Mouse (Mus musculus): Measurements from ENCODE around the gene Tgfbr3. TPM values are rescaled to one million over a fixed set of nuclear protein-coding genes. Genes with fewer than 3 reads are reported as not detected.

Tgfbr3 gene
- polyA plus RNA-seq, 1 experiment from 2014 or later: 3.4 TPM

DNA sequence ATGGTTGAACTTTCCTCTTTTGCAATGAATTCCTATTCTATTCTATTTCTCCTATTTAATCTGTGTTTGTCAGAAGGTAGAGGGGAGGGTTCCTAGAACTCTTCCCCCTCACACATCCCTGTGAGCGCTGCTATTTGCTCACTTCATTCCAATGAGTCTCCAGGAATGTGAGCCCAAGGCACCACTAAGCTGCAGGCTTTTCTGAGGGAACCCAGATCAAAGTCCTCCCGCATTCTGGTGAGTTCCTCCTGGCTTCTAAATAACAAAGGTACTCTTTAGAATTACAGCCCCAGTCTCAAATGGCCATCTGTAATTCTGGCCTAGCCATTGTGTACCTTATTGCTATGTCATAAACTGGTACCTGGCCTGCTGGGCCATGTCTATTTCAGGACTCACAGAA, 72.3 kb downstream of the Tgfbr3 start:
- Histone ChIP-seq H3K36me3 (no peaks in the 10 kb centered on the region), H3K9me3 (no peaks in the 10 kb centered on the region), H3K9ac (replicated peaks) (no peak overlapping the region), H3K4me2 (replicated peaks) (no peak overlapping the region), H3K27ac (no peak overlapping the region), H3K4me3 (replicated peaks) (no peak overlapping the region), H3K27me3 (no peaks in the 10 kb centered on the region), H3K4me1 (replicated peaks) (peaks cover 10% of the 10 kb centered on the region)
- no peak for ATAC-seq
- 48% methylated on average over 2 of the region's 2 CpGs for WGBS

DNA sequence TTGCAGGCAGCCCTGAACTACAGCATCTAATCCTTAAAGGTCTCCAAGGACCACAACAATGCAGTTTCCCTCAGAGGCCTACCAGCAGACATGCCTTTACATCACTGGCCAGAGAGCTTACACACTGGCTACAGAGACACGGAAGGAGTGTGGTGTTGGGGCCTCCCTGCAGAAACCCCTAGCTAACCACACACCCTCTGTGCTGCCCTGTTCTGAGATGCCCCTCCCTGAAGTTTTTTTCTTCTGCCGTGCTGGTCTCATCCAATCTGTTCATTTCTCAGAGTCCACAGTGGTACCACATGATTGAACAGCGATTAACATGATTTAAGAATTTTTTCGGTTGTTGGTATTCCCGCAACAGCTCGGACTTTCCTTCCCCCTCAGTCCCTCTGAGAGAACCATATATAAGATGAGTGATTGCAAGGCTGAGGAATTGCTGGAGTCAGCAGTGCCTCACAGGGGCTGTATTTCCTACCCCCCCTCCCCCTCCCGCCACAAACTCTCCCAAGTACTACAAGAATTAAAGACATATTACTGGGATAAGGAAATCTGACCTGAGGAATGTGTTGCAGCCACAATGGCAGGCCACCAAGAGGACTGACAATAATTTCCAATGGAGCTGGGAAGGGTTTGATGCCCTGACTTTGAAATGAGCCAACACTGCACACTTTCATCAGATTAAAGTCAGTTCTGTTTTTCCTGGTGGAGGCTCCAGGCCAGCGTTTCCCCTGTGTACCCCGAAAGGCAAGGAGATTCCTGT, 75.9 kb downstream of the Tgfbr3 start:
- Histone ChIP-seq H3K27me3 (no peaks in the 10 kb centered on the region), H3K9ac (replicated peaks) (no peak overlapping the region), H3K4me3 (replicated peaks) (no peak overlapping the region), H3K4me2 (replicated peaks) (no peak overlapping the region), H3K9me3 (no peaks in the 10 kb centered on the region), H3K36me3 (no peaks in the 10 kb centered on the region), H3K27ac (no peak overlapping the region), H3K4me1 (replicated peaks) (no peaks in the 10 kb centered on the region)
- WGBS: 90% methylated on average over 9 of the region's 9 CpGs
- ATAC-seq: no peak

DNA sequence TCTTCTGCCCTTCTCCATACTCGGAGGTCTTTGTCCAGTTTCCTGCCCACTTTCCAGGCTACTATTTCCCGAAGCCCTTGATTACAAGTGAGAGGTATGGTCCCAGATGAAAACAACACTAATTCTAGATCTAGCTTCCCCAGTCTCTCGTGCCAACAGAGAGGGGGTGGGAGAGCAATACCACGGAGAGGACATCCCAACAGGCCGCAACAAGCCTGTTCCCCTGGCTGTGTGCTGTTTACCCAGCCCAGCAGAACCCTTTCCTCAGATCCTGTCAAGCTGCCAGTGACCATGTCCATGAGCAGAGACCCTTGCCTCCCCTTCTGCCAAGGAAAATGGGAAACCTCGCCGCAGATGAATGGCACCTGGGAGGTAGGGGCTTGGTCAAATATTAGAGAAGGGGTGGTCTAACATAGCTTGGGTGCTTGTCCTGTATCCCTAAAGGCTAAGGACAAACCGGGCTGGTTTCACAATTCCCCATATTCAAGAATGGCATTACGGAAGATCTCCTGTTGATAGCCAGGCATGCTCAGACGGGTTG, 77.5 kb downstream of the Tgfbr3 start:
- no peaks in the 10 kb centered on the region for H3K36me3 ChIP-seq
- no peak overlapping the region for H3K9ac ChIP-seq (replicated peaks)
- no peak overlapping the region for H3K27ac ChIP-seq
- WGBS: 90% methylated on average over 10 of the region's 10 CpGs
- H3K4me1 ChIP-seq (replicated peaks): no peaks in the 10 kb centered on the region
- H3K9me3 ChIP-seq: no peaks in the 10 kb centered on the region
- H3K4me2 ChIP-seq (replicated peaks): no peak overlapping the region
- H3K4me3 ChIP-seq (replicated peaks): no peak overlapping the region
- no peak for ATAC-seq
- no peaks in the 10 kb centered on the region for H3K27me3 ChIP-seq

DNA sequence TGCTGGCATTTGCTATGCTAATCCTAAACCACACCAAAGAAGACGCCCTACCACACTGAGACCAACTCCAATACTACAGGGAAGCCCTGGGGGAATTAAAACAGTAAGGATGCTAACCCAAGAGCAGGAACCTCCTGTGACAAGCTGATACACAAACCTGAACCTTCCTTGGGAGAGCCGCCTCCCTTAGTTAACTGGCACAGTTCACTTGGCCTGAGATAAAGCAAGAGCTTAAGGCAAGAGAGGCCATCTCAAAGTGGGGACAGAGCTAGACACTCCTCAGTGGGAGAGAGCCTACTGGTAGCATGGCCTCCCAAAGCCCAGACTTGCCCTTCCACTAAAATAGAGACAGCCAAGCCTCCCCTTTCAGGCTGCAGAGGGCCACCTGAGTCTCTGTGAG, 79.4 kb downstream of the Tgfbr3 start:
- no peaks in the 10 kb centered on the region for H3K4me1 ChIP-seq (replicated peaks)
- no peak overlapping the region for H3K27ac ChIP-seq
- WGBS: 67% methylated on average over 2 of the region's 2 CpGs
- no peaks in the 10 kb centered on the region for H3K27me3 ChIP-seq
- H3K9ac ChIP-seq (replicated peaks): no peak overlapping the region
- no peak overlapping the region for H3K4me3 ChIP-seq (replicated peaks)
- no peaks in the 10 kb centered on the region for H3K9me3 ChIP-seq
- ATAC-seq: no peak
- no peak overlapping the region for H3K4me2 ChIP-seq (replicated peaks)
- H3K36me3 ChIP-seq: no peaks in the 10 kb centered on the region

DNA sequence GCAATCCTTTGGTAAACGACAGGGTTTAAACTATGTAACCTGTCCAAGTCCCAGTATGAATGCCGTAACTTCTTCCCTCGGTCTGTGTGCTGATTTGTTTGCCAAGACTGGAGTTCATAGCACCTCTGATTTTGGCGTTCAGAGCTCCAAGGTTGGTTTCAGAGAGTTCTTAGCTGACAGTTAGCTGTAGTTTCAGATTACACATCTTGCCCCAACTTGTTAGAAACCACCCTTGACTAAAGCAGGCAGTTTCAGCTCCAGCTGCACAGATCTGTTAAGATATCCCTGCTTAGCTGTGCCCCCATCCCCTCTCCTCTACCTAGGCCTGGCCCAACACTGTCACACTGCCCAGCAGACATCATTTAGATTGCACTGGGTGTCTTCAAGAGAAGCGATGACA, 81.5 kb downstream of the Tgfbr3 start:
- Histone ChIP-seq H3K4me1 (replicated peaks) (no peaks in the 10 kb centered on the region), H3K36me3 (no peaks in the 10 kb centered on the region), H3K4me3 (replicated peaks) (no peak overlapping the region), H3K9ac (replicated peaks) (no peak overlapping the region), H3K27ac (no peak overlapping the region), H3K9me3 (no peaks in the 10 kb centered on the region), H3K27me3 (no peaks in the 10 kb centered on the region), H3K4me2 (replicated peaks) (no peak overlapping the region)
- WGBS: 85% methylated on average over 5 of the region's 5 CpGs
- no peak for ATAC-seq

DNA sequence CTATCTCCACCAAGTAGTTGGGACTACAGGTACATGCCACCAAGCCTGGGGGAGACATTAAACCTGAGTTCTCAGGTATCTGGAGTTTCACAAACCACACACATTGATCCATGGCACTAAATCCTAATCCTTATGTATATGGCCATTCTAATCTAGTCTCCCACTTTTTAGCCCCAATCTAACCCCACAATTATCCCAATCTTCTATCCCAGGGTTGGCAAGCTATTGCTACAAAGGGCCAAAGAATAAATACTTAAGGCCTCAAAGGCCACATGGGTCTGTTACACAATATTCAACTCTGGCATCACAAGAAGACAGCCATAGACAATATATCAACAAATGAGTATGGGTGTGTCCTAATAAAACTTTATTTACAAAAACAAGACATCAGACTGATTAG, 85.1 kb downstream of the Tgfbr3 start:
- Histone ChIP-seq H3K4me1 (replicated peaks) (peaks cover 11% of the 10 kb centered on the region; the same call in 1 of the 2 replicates), H3K9me3 (no peaks in the 10 kb centered on the region), H3K4me3 (replicated peaks) (no peak overlapping the region), H3K36me3 (no peaks in the 10 kb centered on the region), H3K27me3 (no peaks in the 10 kb centered on the region), H3K27ac (no peak overlapping the region), H3K9ac (replicated peaks) (no peak overlapping the region), H3K4me2 (replicated peaks) (no peak overlapping the region)
- ATAC-seq: no peak

DNA sequence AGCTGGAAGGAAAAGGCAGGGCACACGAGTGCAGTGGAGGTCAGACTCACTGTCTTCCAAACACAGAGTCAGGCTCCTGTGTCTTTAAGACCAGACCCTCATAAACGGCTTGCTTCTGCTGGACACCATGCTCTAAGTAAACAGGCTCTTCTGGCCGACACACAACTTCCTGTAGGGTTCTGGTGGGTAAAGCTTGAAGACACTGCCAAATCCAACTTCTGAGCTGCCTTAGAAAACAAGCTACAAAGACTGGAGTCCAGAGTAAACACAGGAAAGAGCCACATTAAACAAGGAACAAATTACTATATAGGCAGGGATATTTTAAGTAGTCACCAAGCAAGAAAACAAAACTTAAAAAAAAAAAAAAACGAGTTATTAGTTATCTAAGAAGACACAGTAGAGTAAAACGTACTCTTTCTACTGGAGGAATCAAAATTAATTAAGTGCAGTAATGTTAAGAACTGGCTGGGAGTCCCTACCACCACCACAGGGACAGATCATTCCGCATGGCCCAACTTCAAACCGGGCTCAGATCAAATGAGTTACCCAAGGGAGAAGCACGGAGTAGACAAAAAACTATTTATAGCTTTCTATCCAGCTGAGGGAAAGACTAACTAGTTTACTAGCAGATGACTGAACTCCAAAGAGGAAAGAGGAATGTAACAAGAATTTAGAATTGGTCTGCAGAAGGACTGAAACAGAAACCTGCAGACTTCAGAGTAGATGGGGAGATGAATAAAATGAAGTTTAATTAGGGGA, 86.4 kb downstream of the Tgfbr3 start:
- Histone ChIP-seq H3K4me2 (replicated peaks) (no peak overlapping the region), H3K36me3 (no peaks in the 10 kb centered on the region), H3K4me1 (replicated peaks) (peaks cover 11% of the 10 kb centered on the region; the same call in 1 of the 2 replicates), H3K9me3 (no peaks in the 10 kb centered on the region), H3K9ac (replicated peaks) (no peak overlapping the region), H3K4me3 (replicated peaks) (no peak overlapping the region), H3K27me3 (no peaks in the 10 kb centered on the region), H3K27ac (no peak overlapping the region)
- 47% methylated on average over 8 of the region's 8 CpGs for WGBS
- no peak for ATAC-seq

DNA sequence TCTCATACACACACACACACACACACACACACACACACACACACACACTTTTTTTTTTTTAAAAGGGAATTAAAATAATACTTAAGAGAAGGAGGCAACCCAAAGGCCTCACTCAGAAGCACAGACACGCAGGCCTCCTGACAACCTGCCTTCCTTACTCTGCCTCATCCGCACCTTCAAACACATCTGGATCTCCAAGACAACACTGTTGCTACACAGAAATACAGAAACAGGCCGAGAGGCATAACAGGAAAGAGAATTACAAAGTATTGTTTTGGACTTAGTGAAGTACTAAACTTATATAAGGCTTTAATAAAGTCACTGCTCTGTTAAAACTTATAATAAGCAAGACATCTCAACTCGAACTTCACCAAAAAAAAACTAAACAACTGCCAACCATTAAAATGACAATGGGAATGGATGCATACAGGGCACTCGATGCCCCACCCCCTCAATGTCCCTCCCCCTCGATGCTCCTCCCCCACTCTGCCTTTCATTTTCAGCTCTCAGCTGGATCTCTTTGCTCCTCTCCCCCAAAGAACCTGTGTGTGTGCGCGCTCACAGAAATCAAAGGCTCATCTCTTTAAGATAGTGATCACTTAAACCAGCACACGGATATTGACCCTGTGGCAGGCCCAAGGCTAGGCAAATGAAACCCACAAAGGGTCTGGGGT, 87.8 kb downstream of the Tgfbr3 start:
- H3K27ac ChIP-seq: no peak overlapping the region
- H3K4me3 ChIP-seq (replicated peaks): no peak overlapping the region
- H3K4me2 ChIP-seq (replicated peaks): no peak overlapping the region
- no peaks in the 10 kb centered on the region for H3K36me3 ChIP-seq
- H3K9me3 ChIP-seq: no peaks in the 10 kb centered on the region
- no peaks in the 10 kb centered on the region for H3K27me3 ChIP-seq
- H3K9ac ChIP-seq (replicated peaks): no peak overlapping the region
- 62% methylated on average over 9 of the region's 9 CpGs for WGBS
- ATAC-seq: no peak
- H3K4me1 ChIP-seq (replicated peaks): peaks cover 11% of the 10 kb centered on the region; the same call in 1 of the 2 replicates

DNA sequence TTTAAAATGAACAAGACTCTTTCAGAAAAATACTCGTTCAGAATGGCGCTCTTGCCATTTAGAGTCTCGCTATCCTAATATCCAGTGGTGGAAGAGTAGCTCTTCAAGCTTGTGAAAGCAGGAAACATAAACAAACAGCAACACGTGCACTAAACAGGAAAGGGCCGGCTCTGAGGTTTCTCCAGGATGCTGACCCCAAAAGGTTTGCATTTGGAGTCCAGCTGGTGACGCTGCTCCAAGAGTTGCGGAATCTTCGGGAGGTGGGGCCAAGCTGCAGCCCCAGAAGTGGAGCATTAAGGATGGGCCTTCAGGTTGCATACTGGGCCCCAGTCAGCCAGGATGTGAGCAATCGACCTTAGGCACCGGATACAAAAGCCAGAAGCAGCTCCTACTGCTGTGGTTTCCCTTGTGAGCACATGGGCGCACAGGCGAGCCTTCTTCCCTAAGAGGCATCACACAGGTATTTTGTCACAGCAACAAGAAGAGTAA, 88.5 kb downstream of the Tgfbr3 start:
- no peak overlapping the region for H3K4me3 ChIP-seq (replicated peaks)
- H3K27ac ChIP-seq: no peak overlapping the region
- H3K9ac ChIP-seq (replicated peaks): no peak overlapping the region
- no peak for ATAC-seq
- H3K4me2 ChIP-seq (replicated peaks): no peak overlapping the region
- no peaks in the 10 kb centered on the region for H3K36me3 ChIP-seq
- no peaks in the 10 kb centered on the region for H3K27me3 ChIP-seq
- peaks cover 11% of the 10 kb centered on the region; the same call in 1 of the 2 replicates for H3K4me1 ChIP-seq (replicated peaks)
- WGBS: 81% methylated on average over 12 of the region's 12 CpGs
- no peaks in the 10 kb centered on the region for H3K9me3 ChIP-seq

DNA sequence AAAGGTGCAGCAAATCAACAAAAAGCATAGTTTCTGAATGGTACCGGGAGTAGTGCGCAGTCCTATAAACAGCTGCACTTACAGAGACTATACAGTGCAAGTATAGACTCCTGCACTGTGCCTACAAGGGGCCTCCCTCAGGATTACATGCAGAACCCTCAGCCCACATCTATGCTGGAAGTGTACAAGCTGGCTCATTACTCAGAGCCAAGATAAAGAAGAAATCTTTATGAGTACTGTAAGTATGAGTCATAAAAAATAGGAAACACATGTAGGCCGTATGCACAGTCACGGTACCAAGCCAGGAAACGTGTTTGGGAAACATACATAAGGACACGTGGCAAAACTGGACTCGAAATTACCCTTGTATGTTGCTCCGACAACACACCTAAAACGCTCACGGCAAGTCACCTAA, 89.2 kb downstream of the Tgfbr3 start:
- no peak overlapping the region for H3K27ac ChIP-seq
- no peak overlapping the region for H3K9ac ChIP-seq (replicated peaks)
- peaks cover 11% of the 10 kb centered on the region; the same call in 1 of the 2 replicates for H3K4me1 ChIP-seq (replicated peaks)
- H3K4me2 ChIP-seq (replicated peaks): no peak overlapping the region
- WGBS: 87% methylated on average over 10 of the region's 10 CpGs
- ATAC-seq: no peak
- no peaks in the 10 kb centered on the region for H3K36me3 ChIP-seq
- no peaks in the 10 kb centered on the region for H3K9me3 ChIP-seq
- H3K27me3 ChIP-seq: no peaks in the 10 kb centered on the region
- H3K4me3 ChIP-seq (replicated peaks): no peak overlapping the region

DNA sequence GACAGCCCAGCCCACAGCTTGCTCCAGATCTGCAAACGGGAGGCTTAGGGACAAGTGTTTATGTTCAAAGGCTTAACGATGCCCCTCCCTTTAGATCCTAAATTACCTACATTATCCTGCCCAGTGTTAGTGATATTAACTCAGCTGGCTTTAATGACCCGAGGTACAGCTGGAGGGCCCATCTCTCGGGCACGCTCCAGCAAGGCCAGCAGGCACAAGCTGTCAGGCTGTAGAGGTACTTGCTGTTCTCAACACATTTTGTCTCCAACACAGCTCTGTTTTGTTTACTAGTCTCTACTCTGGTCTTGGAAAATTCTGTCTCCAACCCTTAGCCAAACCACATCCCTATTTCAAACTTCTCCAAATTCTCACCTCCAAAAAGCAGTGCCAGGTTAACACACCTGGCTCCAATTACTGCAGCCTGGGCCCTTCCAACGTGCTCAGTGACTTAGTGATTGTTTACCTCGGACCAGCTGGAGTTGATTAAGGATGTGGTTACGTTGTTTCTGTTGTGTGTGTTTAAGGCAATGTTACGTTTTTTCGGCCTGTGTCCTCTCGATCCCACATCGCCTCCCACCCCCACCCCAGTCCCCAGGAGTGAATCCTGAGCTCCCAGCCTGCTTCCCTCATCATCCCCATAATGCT, 93.6 kb downstream of the Tgfbr3 start:
- 69% methylated on average over 12 of the region's 12 CpGs for WGBS
- Histone ChIP-seq H3K4me3 (replicated peaks) (no peak overlapping the region), H3K36me3 (no peaks in the 10 kb centered on the region), H3K27ac (no peak overlapping the region), H3K9ac (replicated peaks) (no peak overlapping the region), H3K9me3 (no peaks in the 10 kb centered on the region), H3K4me2 (replicated peaks) (no peak overlapping the region), H3K27me3 (no peaks in the 10 kb centered on the region), H3K4me1 (replicated peaks) (peaks cover 5% of the 10 kb centered on the region)
- ATAC-seq: no peak
